Mouse (Mus musculus) E14TG2a.4 (cell line): Measurements from ENCODE around the gene Iqgap2.

ENCODE experiments used
- H3K27me3 ChIP-seq: 2 replicates; pipeline ENCODE4 v1.6.1; 2014; ENCODE audit warnings: low read length, control low read depth; ENCODE audit not compliant: insufficient read depth
- H3K36me3 ChIP-seq: 2 replicates; pipeline ENCODE4 v1.6.1; 2014; ENCODE audit warnings: low read length, control low read depth; ENCODE audit not compliant: insufficient read depth
- H3K4me1 ChIP-seq: replicated peaks from 2 replicates; pipeline ENCODE4 v1.6.1; 2014; ENCODE audit warnings: low read depth, low read length, control low read depth
- H3K4me3 ChIP-seq: replicated peaks from 2 replicates; pipeline ENCODE4 v1.5.1; 2014; ENCODE audit warnings: mild to moderate bottlenecking, low read length
- H3K9me3 ChIP-seq: 2 replicates; pipeline ENCODE4 v1.6.1; 2014; ENCODE audit warnings: low read length, control low read depth
- CTCF ChIP-seq: conservative IDR thresholded peaks from 2 replicates; pipeline ENCODE4 v1.5.1; 2014; ENCODE audit warnings: low read length
- NANOG ChIP-seq: IDR thresholded peaks from 2 replicates; pipeline ENCODE4 v1.6.1; 2014; ENCODE audit warnings: borderline replicate concordance, low read length, mixed read lengths
- POU5F1 ChIP-seq: IDR thresholded peaks from 2 replicates; pipeline ENCODE4 v1.6.1; 2014; ENCODE audit warnings: low read length, borderline replicate concordance

The Iqgap2 gene

GRCm38 (mm10) chr13:95649941-95650340 lies 241.8 kb downstream of the Iqgap2 start:
- Histone ChIP-seq H3K36me3 (no peaks in the 10 kb centered on the region; the same call in 1 of the 2 replicates), H3K4me3 (no peak overlapping the region), H3K9me3 (no peaks in the 10 kb centered on the region; the same call in 1 of the 2 replicates), H3K4me1 (peaks cover 10% of the 10 kb centered on the region), H3K27me3 (no peaks in the 10 kb centered on the region)
- no peak for TF ChIP-seq CTCF
- TF ChIP-seq NANOG = no peak
- no peak for TF ChIP-seq POU5F1

DNA sequence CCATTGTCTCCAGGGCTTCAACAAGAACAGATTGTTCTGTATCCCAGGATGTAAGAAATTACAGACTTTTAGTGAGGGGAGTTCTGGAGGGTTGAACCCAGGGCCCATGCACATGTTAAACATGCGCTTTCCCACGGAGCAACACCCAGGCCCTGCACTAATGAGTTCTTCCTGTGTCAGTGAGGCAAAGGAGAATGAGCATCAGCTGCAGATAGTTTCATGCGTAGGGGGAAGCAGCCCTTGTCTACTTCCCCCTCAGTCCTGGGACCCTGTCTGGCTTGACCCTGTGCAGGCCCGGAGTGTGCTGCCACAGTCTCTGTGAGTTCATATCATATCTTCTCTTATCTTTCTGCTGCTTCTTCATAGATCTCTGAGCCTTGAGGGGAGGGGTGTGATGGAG lies 244.5 kb downstream of the Iqgap2 start:
- Histone ChIP-seq H3K36me3 (no peaks in the 10 kb centered on the region; the same call in 1 of the 2 replicates), H3K4me3 (no peak overlapping the region), H3K27me3 (no peaks in the 10 kb centered on the region), H3K9me3 (no peaks in the 10 kb centered on the region), H3K4me1 (peaks cover 2% of the 10 kb centered on the region; the same call in 1 of the 2 replicates)
- TF ChIP-seq POU5F1 (no peak), NANOG (no peak), CTCF (no peak)

DNA sequence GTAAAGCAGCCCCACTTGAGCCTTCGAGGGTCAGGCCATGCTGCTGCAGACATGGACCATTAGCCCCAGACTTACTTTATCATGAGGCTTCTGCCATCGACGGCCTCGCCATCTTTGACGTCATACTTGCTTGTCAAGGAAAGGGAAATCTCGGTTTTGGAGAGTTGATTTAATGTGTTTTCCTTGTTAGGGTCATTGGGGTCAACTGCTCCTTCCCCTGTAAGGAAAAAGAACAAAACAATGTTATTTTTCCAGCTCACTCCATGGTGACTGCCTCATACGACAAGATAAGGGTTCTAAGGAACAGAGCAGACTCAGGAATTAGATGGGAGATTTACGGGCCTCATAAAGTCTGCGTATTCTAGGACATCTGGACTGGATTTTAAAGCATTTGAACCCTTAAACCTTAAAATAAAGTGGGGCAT lies 245.0 kb downstream of the Iqgap2 start:
- no peaks in the 10 kb centered on the region for H3K9me3 ChIP-seq
- no peak for TF ChIP-seq CTCF
- no peak for TF ChIP-seq NANOG
- TF ChIP-seq POU5F1 = no peak
- H3K36me3 ChIP-seq = no peaks in the 10 kb centered on the region; the same call in 1 of the 2 replicates
- H3K4me3 ChIP-seq = no peak overlapping the region
- H3K27me3 ChIP-seq = no peaks in the 10 kb centered on the region
- H3K4me1 ChIP-seq = peaks cover 2% of the 10 kb centered on the region; the same call in 1 of the 2 replicates

GRCm38 (mm10) chr13:95643740-95644139 lies 248.0 kb downstream of the Iqgap2 start:
- H3K4me1 ChIP-seq = peaks cover 2% of the 10 kb centered on the region; the same call in 1 of the 2 replicates
- no peaks in the 10 kb centered on the region for H3K9me3 ChIP-seq
- TF ChIP-seq POU5F1 = no peak
- TF ChIP-seq CTCF = no peak
- TF ChIP-seq NANOG = no peak
- no peak overlapping the region for H3K4me3 ChIP-seq
- H3K36me3 ChIP-seq = no peaks in the 10 kb centered on the region; the same call in 1 of the 2 replicates
- H3K27me3 ChIP-seq = no peaks in the 10 kb centered on the region

DNA sequence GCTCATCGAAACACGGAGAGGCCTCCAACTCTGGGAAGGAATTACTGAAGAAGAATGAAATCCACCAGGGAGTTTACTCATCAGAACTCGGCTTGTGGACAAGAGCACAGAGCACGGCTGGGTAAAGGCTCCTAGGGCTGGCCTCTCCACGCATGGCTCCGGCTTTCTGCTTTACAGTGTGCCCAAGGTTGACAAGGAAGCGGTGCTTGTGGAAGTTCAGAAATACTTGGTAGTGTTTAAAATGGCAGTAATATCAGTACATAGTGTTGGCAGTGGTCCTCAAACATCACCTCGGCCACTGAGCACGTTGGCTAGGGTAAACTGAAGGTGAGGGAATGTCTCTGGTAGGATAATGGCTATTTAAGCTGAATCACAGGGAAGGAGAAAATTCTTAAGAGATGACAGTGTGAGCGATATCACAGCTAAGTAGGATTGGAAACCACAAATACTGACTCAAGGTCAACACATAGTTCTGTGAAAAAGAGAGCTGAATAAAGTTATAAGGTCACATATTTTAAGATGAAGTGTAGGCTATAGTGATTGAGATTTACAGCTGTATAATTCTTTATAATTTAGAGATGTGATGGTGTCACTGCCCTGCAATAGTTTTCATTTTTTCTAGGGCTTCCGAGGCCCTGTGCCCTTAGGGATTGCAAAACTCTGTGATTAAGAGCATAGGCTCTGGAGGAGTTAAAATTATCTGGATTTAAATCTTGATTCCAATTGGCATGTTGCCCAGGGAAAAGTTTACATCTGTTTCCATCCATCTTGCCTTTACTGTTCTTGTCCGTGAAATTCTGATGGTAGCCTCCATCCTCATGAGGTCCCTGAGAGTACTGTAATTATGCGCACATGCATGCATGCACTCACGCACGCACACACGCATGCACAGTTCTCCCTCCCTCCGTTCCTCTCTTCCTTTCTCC lies 250.4 kb downstream of the Iqgap2 start:
- TF ChIP-seq NANOG = no peak
- TF ChIP-seq CTCF = no peak
- no peak for TF ChIP-seq POU5F1
- Histone ChIP-seq H3K4me1 (peaks cover 2% of the 10 kb centered on the region; the same call in 1 of the 2 replicates), H3K9me3 (no peaks in the 10 kb centered on the region), H3K4me3 (no peak overlapping the region), H3K27me3 (no peaks in the 10 kb centered on the region), H3K36me3 (no peaks in the 10 kb centered on the region; the same call in 1 of the 2 replicates)

- H3K4me3 ChIP-seq = no peak overlapping the region
- no peaks in the 10 kb centered on the region for H3K9me3 ChIP-seq
- H3K27me3 ChIP-seq = no peaks in the 10 kb centered on the region
- TF ChIP-seq POU5F1 (no peak), NANOG (no peak), CTCF (no peak)
- no peaks in the 10 kb centered on the region; the same call in 1 of the 2 replicates for H3K36me3 ChIP-seq
- H3K4me1 ChIP-seq = peaks cover 2% of the 10 kb centered on the region; the same call in 1 of the 2 replicates
These were observed 251.3 kb downstream of the Iqgap2 start for GRCm38 (mm10) chr13:95640408-95640807.

- Histone ChIP-seq H3K27me3 (no peaks in the 10 kb centered on the region), H3K36me3 (no peaks in the 10 kb centered on the region), H3K4me1 (peaks cover 2% of the 10 kb centered on the region; the same call in 1 of the 2 replicates), H3K4me3 (no peak overlapping the region), H3K9me3 (no peaks in the 10 kb centered on the region)
- TF ChIP-seq NANOG = no peak
- TF ChIP-seq CTCF = no peak
- no peak for TF ChIP-seq POU5F1
These were observed 252.2 kb downstream of the Iqgap2 start for GRCm38 (mm10) chr13:95639336-95640116.

DNA sequence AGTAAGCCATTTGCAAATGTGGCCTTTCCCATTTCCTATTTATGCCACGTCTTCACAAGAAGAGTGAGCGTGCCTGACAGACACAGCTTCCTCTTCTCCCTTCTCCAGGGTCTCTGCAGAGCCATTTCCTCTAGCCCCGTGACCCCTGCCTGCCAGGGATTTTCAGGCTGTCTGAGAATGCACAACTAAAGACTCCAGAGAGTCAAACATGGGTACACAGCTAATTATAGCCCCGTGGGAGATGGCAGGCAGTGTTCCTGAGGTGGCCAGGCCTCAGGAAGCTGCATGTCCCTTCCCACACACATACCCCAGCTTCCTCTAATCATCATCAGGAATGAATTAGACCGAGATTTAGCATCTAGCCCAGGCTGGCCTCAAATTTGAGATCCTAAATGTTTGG lies 252.8 kb downstream of the Iqgap2 start:
- H3K4me3 ChIP-seq = no peak overlapping the region
- no peak for TF ChIP-seq NANOG
- TF ChIP-seq CTCF = no peak
- no peak for TF ChIP-seq POU5F1

More for the DNA sequence above, 252.8 kb downstream of the Iqgap2 start:
- H3K9me3 ChIP-seq = no peaks in the 10 kb centered on the region
- no peaks in the 10 kb centered on the region for H3K27me3 ChIP-seq
- H3K4me1 ChIP-seq = no peaks in the 10 kb centered on the region
- no peaks in the 10 kb centered on the region for H3K36me3 ChIP-seq
